Mouse (Mus musculus): ENCODE measurements around the gene Dennd2d. TPM values are rescaled to one million over a fixed set of nuclear protein-coding genes. Genes with fewer than 3 reads are reported as not detected.

Gene Dennd2d
- total RNA-seq, 1 experiment, result 0.67 TPM

- DNase-seq (ENCODE audit: low read depth, low spot score), result no peak
- Histone ChIP-seq H3K36me3 (ENCODE audit: control insufficient read depth, insufficient read depth, low read length, poor library complexity, severe bottlenecking) (no peaks in the 10 kb centered on the region), H3K9me3 (ENCODE audit: control insufficient read depth, insufficient read depth, low read depth, low read length) (no peaks in the 10 kb centered on the region), H3K4me1 (ENCODE audit: control insufficient read depth in 2 of 2, insufficient read depth in 2 of 2, low read length in 2 of 2, poor library complexity in 1 of 2) (no peaks in the 10 kb centered on the region), H3K4me3 (ENCODE audit: insufficient read depth in 1 of 2, low read depth in 1 of 2, low read length in 2 of 2, poor library complexity in 1 of 2, severe bottlenecking in 1 of 2) (no peak overlapping the region), H3K27ac (ENCODE audit: insufficient read depth, low read depth, low read length, poor library complexity, severe bottlenecking) (no peak overlapping the region), H3K9ac (ENCODE audit: insufficient read depth, low read depth, low read length, poor library complexity, severe bottlenecking) (no peak overlapping the region)
- in situ Hi-C loops (cut with MboI; ENCODE audit: low sequenced_read_pairs in 2 of 2, unreplicated experiment in 2 of 2), result no loop called here
- TF ChIP-seq ZC3H11A (IDR thresholded peaks at IDR 0.05; ENCODE audit: borderline replicate concordance, low read depth, low read length), result no peak
- no peak for TF ChIP-seq ZNF384 (IDR thresholded peaks at IDR 0.05; ENCODE audit: low read depth, low read length)
- no peak for TF ChIP-seq HCFC1 (IDR thresholded peaks at IDR 0.05; ENCODE audit: borderline replicate concordance, insufficient read depth, low read length)
- TF ChIP-seq MAFK (IDR thresholded peaks at IDR 0.05; ENCODE audit: insufficient read depth, low read depth, low read length), result no peak
- no peak for TF ChIP-seq CHD2 (IDR thresholded peaks at IDR 0.05; ENCODE audit: low read depth, low read length)
These were observed 11.7 kb downstream of the Dennd2d start for GRCm38 (mm10) chr3:106493882-106494281.

- Histone ChIP-seq H3K27ac (ENCODE audit: insufficient read depth, low read depth, low read length, poor library complexity, severe bottlenecking) (no peak overlapping the region), H3K9ac (ENCODE audit: insufficient read depth, low read depth, low read length, poor library complexity, severe bottlenecking) (no peak overlapping the region), H3K36me3 (ENCODE audit: control insufficient read depth, insufficient read depth, low read length, poor library complexity, severe bottlenecking) (no peaks in the 10 kb centered on the region), H3K4me1 (ENCODE audit: control insufficient read depth in 2 of 2, insufficient read depth in 2 of 2, low read length in 2 of 2, poor library complexity in 1 of 2) (no peaks in the 10 kb centered on the region), H3K9me3 (ENCODE audit: control insufficient read depth, insufficient read depth, low read depth, low read length) (no peaks in the 10 kb centered on the region), H3K4me3 (ENCODE audit: insufficient read depth in 1 of 2, low read depth in 1 of 2, low read length in 2 of 2, poor library complexity in 1 of 2, severe bottlenecking in 1 of 2) (no peak overlapping the region)
- TF ChIP-seq ZNF384 (IDR thresholded peaks at IDR 0.05; ENCODE audit: low read depth, low read length), result no peak
- TF ChIP-seq CHD2 (IDR thresholded peaks at IDR 0.05; ENCODE audit: low read depth, low read length), result no peak
- TF ChIP-seq HCFC1 (IDR thresholded peaks at IDR 0.05; ENCODE audit: borderline replicate concordance, insufficient read depth, low read length), result no peak
- TF ChIP-seq ZC3H11A (IDR thresholded peaks at IDR 0.05; ENCODE audit: borderline replicate concordance, low read depth, low read length), result no peak
- TF ChIP-seq MAFK (IDR thresholded peaks at IDR 0.05; ENCODE audit: insufficient read depth, low read depth, low read length), result no peak
- DNase-seq (ENCODE audit: low read depth, low spot score), result no peak
- in situ Hi-C loops (cut with MboI; ENCODE audit: low sequenced_read_pairs in 2 of 2, unreplicated experiment in 2 of 2), result no loop called here
These were observed 12.3 kb downstream of the Dennd2d start for GRCm38 (mm10) chr3:106494417-106494950.

GRCm38 (mm10) chr3:106495346-106496044 is 13.3 kb downstream of the Dennd2d start:
- in situ Hi-C loops (cut with MboI; ENCODE audit: low sequenced_read_pairs in 2 of 2, unreplicated experiment in 2 of 2), result no loop called here
- H3K27ac ChIP-seq (ENCODE audit: insufficient read depth, low read depth, low read length, poor library complexity, severe bottlenecking), result no peak overlapping the region

GRCm38 (mm10) chr3:106496045-106496721 is 14.0 kb downstream of the Dennd2d start:
- no peaks in the 10 kb centered on the region for H3K9me3 ChIP-seq (ENCODE audit: control insufficient read depth, insufficient read depth, low read depth, low read length)
- no peaks in the 10 kb centered on the region for H3K36me3 ChIP-seq (ENCODE audit: control insufficient read depth, insufficient read depth, low read length, poor library complexity, severe bottlenecking)
- H3K27ac ChIP-seq (ENCODE audit: insufficient read depth, low read depth, low read length, poor library complexity, severe bottlenecking), result no peak overlapping the region
- TF ChIP-seq ZC3H11A (IDR thresholded peaks at IDR 0.05; ENCODE audit: borderline replicate concordance, low read depth, low read length) (no peak), MAFK (IDR thresholded peaks at IDR 0.05; ENCODE audit: insufficient read depth, low read depth, low read length) (no peak), ZNF384 (IDR thresholded peaks at IDR 0.05; ENCODE audit: low read depth, low read length) (no peak), HCFC1 (IDR thresholded peaks at IDR 0.05; ENCODE audit: borderline replicate concordance, insufficient read depth, low read length) (no peak), CHD2 (IDR thresholded peaks at IDR 0.05; ENCODE audit: low read depth, low read length) (no peak)
- DNase-seq (ENCODE audit: low read depth, low spot score), result no peak
- H3K4me3 ChIP-seq (ENCODE audit: insufficient read depth in 1 of 2, low read depth in 1 of 2, low read length in 2 of 2, poor library complexity in 1 of 2, severe bottlenecking in 1 of 2), result no peak overlapping the region
- no peaks in the 10 kb centered on the region for H3K4me1 ChIP-seq (ENCODE audit: control insufficient read depth in 2 of 2, insufficient read depth in 2 of 2, low read length in 2 of 2, poor library complexity in 1 of 2)
- in situ Hi-C loops (cut with MboI; ENCODE audit: low sequenced_read_pairs in 2 of 2, unreplicated experiment in 2 of 2), result no loop called here
- no peak overlapping the region for H3K9ac ChIP-seq (ENCODE audit: insufficient read depth, low read depth, low read length, poor library complexity, severe bottlenecking)

More at GRCm38 (mm10) chr3:106495346-106496044, 13.3 kb downstream of the Dennd2d start:
- Histone ChIP-seq H3K4me1 (ENCODE audit: control insufficient read depth in 2 of 2, insufficient read depth in 2 of 2, low read length in 2 of 2, poor library complexity in 1 of 2) (no peaks in the 10 kb centered on the region), H3K9ac (ENCODE audit: insufficient read depth, low read depth, low read length, poor library complexity, severe bottlenecking) (no peak overlapping the region), H3K36me3 (ENCODE audit: control insufficient read depth, insufficient read depth, low read length, poor library complexity, severe bottlenecking) (no peaks in the 10 kb centered on the region), H3K9me3 (ENCODE audit: control insufficient read depth, insufficient read depth, low read depth, low read length) (no peaks in the 10 kb centered on the region), H3K4me3 (ENCODE audit: insufficient read depth in 1 of 2, low read depth in 1 of 2, low read length in 2 of 2, poor library complexity in 1 of 2, severe bottlenecking in 1 of 2) (no peak overlapping the region)
- TF ChIP-seq ZNF384 (IDR thresholded peaks at IDR 0.05; ENCODE audit: low read depth, low read length), result no peak
- no peak for TF ChIP-seq HCFC1 (IDR thresholded peaks at IDR 0.05; ENCODE audit: borderline replicate concordance, insufficient read depth, low read length)
- no peak for TF ChIP-seq MAFK (IDR thresholded peaks at IDR 0.05; ENCODE audit: insufficient read depth, low read depth, low read length)
- TF ChIP-seq CHD2 (IDR thresholded peaks at IDR 0.05; ENCODE audit: low read depth, low read length), result no peak
- no peak for TF ChIP-seq ZC3H11A (IDR thresholded peaks at IDR 0.05; ENCODE audit: borderline replicate concordance, low read depth, low read length)
- DNase-seq (ENCODE audit: low read depth, low spot score), result no peak

Data from ES-E14 (cell line).